Mouse (Mus musculus) gastrocnemius, postnatal 36 days (tissue): ENCODE measurements around the gene Rbfox3. TPM values are rescaled to one million over a fixed set of nuclear protein-coding genes. Genes with fewer than 3 reads are reported as not detected.
A peak's percentile ranks its signal among the peaks of the same experiment; 100 is the strongest.

ENCODE experiments used
- DNase-seq, 2 experiments: peaks; one replicate each; pipeline ENCODE4 v3.0.0; 2022
- intact Hi-C: fragments of 180-260 bp; cut with DNase I; formaldehyde crosslinking; loops from one replicate; pipeline ENCODE4 v1.15.1; 2025
- microRNA-seq, 2 experiments: library from miRNA; unstranded; fragments of <30 nt; microRNA quantifications; one replicate each; pipeline ENCODE4 v1.2.0; 2021
- total RNA-seq, 2 experiments: library from RNA; stranded (reverse); gene quantifications; 2 replicates each; pipeline ENCODE4 v1.2.3; 2021

Rbfox3 gene
- total RNA-seq, 2 experiments from 2014 or later = 0.37 TPM; not detected in 1

GRCm38 (mm10) chr11:118469509-118470160 is 441.8 kb downstream of the Rbfox3 start:
- no peak for DNase-seq
- intact Hi-C loops = no loop called here

- intact Hi-C loops = no loop called here
- no peak for DNase-seq
These were observed 443.9 kb downstream of the Rbfox3 start for GRCm38 (mm10) chr11:118467441-118468035.

GRCm38 (mm10) chr11:118460280-118460679 is 451.1 kb downstream of the Rbfox3 start:
- intact Hi-C loops = no loop called here
- no peak for DNase-seq

- DNase-seq = no peak
- intact Hi-C loops = no loop called here
These were observed 451.9 kb downstream of the Rbfox3 start for GRCm38 (mm10) chr11:118459536-118459935.

GRCm38 (mm10) chr11:118459051-118459450 is 452.3 kb downstream of the Rbfox3 start:
- DNase-seq = peak in 1 of 2 experiments; percentile 49
- intact Hi-C loops = no loop called here

GRCm38 (mm10) chr11:118456937-118457336 is 454.5 kb downstream of the Rbfox3 start:
- intact Hi-C loops = no loop called here
- DNase-seq = no peak

- DNase-seq = no peak
- intact Hi-C loops = no loop called here
These were observed 455.6 kb downstream of the Rbfox3 start for GRCm38 (mm10) chr11:118455788-118456187.

GRCm38 (mm10) chr11:118453886-118454671 is 457.3 kb downstream of the Rbfox3 start:
- intact Hi-C loops = no loop called here
- DNase-seq = peak; percentile 59 to 74

GRCm38 (mm10) chr11:118452955-118453354 is 458.4 kb downstream of the Rbfox3 start:
- no peak for DNase-seq
- intact Hi-C loops = no loop called here

- intact Hi-C loops = no loop called here
- no peak for DNase-seq
These were observed 460.2 kb downstream of the Rbfox3 start for GRCm38 (mm10) chr11:118451211-118451610.

- peak; percentile 74 to 82 for DNase-seq
- intact Hi-C loops = loop anchor here (10.0 kb wide), 1 partner anchor 296 kb away; no protein-coding TSS in a partner anchor
These were observed 463.0 kb downstream of the Rbfox3 start for GRCm38 (mm10) chr11:118448385-118448784.

GRCm38 (mm10) chr11:118447346-118447745 is 464.1 kb downstream of the Rbfox3 start:
- no peak for DNase-seq
- intact Hi-C loops = loop anchor here (10.0 kb wide), 1 partner anchor 297 kb away; no protein-coding TSS in a partner anchor

- intact Hi-C loops = loop anchor here (1.0 to 10.0 kb wide), 2 partner anchors 44 to 299 kb away; no protein-coding TSS in a partner anchor
- peak in 1 of 2 experiments; percentile 58 for DNase-seq
These were observed 465.6 kb downstream of the Rbfox3 start for GRCm38 (mm10) chr11:118445843-118446242.

GRCm38 (mm10) chr11:118443201-118443970 is 468.0 kb downstream of the Rbfox3 start:
- intact Hi-C loops = loop anchor here (1.0 to 10.0 kb wide), 2 partner anchors 20 to 301 kb away; no protein-coding TSS in a partner anchor
- peak; percentile 58 to 68 for DNase-seq

GRCm38 (mm10) chr11:118442691-118443090 is 468.7 kb downstream of the Rbfox3 start:
- no peak for DNase-seq
- intact Hi-C loops = loop anchor here (1.0 to 10.0 kb wide), 2 partner anchors 19 to 302 kb away; no protein-coding TSS in a partner anchor

Small RNAs within 50 kb of the gene (microRNA-seq; reads per million reads assigned to microRNA genes)
- gene Gm25040 = 0 reads per million in 2 experiments

Other genes starting within 250 kb of the Rbfox3 start
- not detected for gene Enpp7, start 76.6 kb upstream of the Rbfox3 start, total RNA-seq
- 1 to 10 TPM in 1 of 2 experiments, under 1 TPM in 1; 0.79 to 1.1 TPM for gene Cbx2, start 111.4 kb upstream of the Rbfox3 start, total RNA-seq
- 1 to 10 TPM; 1.5 to 1.9 TPM for gene Cbx8, start 129.4 kb upstream of the Rbfox3 start, total RNA-seq
- 1 to 10 TPM; 1.6 to 3.0 TPM for gene Cbx4, start 174.6 kb upstream of the Rbfox3 start, total RNA-seq